Mouse (Mus musculus): ENCODE measurements around the gene Btg1. TPM values are rescaled to one million over a fixed set of nuclear protein-coding genes. Genes with fewer than 3 reads are reported as not detected.

Btg1 gene
- polyA plus RNA-seq, 1 experiment from 2014 or later = 46.5 TPM

DNA sequence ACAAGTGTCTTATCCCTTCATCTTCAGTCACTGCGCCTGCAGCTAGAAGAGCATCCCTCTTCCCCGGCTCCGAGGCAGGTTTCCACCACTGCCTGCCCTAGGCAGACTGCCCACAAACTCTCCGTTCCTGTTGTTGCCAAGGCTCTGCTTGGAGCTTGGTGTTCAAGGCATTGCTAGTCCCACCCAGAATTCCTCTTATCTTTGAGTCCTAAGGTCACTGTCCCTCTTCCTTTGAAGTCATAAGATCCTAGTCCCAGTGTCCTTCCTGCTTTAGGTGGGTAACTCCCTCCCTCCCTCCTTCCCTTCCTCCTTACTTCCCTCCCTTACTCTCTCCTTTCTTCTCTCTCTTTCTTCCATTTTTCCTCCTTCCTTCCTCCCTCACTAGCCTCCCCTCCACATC, 46.2 kb downstream of the Btg1 start:
- Histone ChIP-seq H3K27me3 (ENCODE audit: control insufficient read depth, insufficient read depth, low read depth, low read length) (no peaks in the 10 kb centered on the region), H3K9me3 (replicated peaks; ENCODE audit: control insufficient read depth, low read length, poor library complexity, severe bottlenecking) (no peaks in the 10 kb centered on the region), H3K27ac (ENCODE audit: low read length) (no peak overlapping the region), H3K4me2 (ENCODE audit: low read length) (no peak overlapping the region), H3K4me3 (ENCODE audit: low read depth, low read length) (no peak overlapping the region), H3K9ac (ENCODE audit: low read depth, low read length) (no peak overlapping the region), H3K4me1 (ENCODE audit: control insufficient read depth, insufficient read depth, low read length) (no peaks in the 10 kb centered on the region), H3K36me3 (ENCODE audit: control insufficient read depth, insufficient read depth, low read length) (no peaks in the 10 kb centered on the region)
- WGBS = 82% methylated on average over 4 of the region's 4 CpGs
- ATAC-seq = no peak

DNA sequence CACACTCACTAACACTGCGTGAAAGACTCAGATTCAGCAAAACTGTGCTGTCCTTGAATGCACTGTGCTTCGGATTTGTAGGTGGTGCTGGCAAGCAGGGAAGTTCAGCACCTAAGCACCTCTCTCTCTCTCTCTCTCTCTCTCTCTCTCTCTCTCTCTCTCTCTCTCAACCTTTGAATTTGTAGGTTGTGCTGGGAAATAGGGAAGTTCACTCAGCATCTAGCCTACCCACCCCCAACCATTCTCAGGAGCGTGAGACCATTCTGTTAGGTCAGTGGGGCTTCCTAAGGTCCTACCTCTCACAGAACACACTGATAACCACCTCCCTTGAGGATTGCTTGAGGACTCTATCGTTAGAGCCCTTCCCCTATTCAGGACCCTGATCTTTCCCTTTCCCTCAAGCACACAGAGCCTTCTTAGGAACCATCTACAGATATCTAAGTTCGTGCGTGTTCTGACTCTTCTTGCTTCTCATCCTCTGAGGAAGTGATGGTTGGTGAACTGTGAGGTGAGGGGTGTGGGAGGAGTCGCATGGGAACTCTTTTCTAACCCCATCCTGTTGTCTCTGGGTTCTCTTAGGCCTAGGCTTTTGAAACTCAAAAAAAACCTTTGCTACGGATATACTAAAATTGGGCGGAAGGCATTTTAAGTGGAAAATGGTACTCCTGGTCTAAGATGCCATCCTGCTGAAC, 47.1 kb downstream of the Btg1 start:
- no peak overlapping the region for H3K4me2 ChIP-seq (ENCODE audit: low read length)
- no peak for ATAC-seq
- no peaks in the 10 kb centered on the region for H3K36me3 ChIP-seq (ENCODE audit: control insufficient read depth, insufficient read depth, low read length)
- H3K27ac ChIP-seq (ENCODE audit: low read length) = no peak overlapping the region
- 93% methylated on average over 9 of the region's 9 CpGs for WGBS
- no peaks in the 10 kb centered on the region for H3K27me3 ChIP-seq (ENCODE audit: control insufficient read depth, insufficient read depth, low read depth, low read length)
- no peaks in the 10 kb centered on the region for H3K9me3 ChIP-seq (replicated peaks; ENCODE audit: control insufficient read depth, low read length, poor library complexity, severe bottlenecking)
- H3K9ac ChIP-seq (ENCODE audit: low read depth, low read length) = no peak overlapping the region
- H3K4me1 ChIP-seq (ENCODE audit: control insufficient read depth, insufficient read depth, low read length) = no peaks in the 10 kb centered on the region
- H3K4me3 ChIP-seq (ENCODE audit: low read depth, low read length) = no peak overlapping the region

All from midbrain, embryonic 16.5 days (tissue).